ENCODE assay signal across 24 mouse cellular contexts in the genomic region with DNA sequence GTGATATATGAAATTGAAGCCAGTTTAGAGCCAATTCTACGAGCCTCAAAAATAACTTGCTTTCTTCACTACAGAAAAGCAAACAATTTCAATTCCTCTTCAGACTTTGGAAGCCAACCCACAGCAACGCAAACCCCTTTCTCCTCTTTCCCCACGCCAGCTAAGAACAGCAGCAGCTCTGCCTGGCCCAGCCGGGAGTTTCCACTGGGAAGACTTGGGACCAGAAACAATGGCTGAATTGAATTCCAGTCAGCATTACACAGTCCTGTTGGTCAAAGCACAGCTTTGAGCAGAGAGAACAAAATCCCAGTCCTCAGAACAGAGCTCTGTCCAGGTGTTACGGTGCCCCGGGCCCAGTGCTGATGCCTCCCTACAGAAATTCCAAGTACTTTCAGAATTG. TPM values are rescaled to one million over a fixed set of nuclear protein-coding genes. Genes with fewer than 3 reads are reported as not detected.
DNase-seq lines count a peak whose midpoint lies in the region; ATAC-seq and TF ChIP-seq lines count a peak whose summit lies in the region.
"Had no signal": no experiment of that assay in that cellular context is flagged by ENCODE, and none has a peak within 500 bp of the region (broad histone marks: within the 10 kb centered on the region; RNA-seq: fewer than 3 reads in every experiment).

No protein-coding gene starts in this region.

- H3K27ac ChIP-seq in layer of hippocampus, adult 2 months = peak overlapping the region; percentile 79
- no peak overlapping the region for H3K27ac ChIP-seq in ES-Bruce4 (ENCODE audit: insufficient read depth, low read length)
- H3K27ac ChIP-seq in embryonic facial prominence, embryonic 14.5 days (replicated peaks; ENCODE audit: low read depth, low read length) = peak overlapping the region; percentile 6; the same call in 1 of the 2 replicates
- H3K27ac ChIP-seq: forebrain, embryonic 12.5 days; hindbrain, embryonic 12.5 days; limb, embryonic 12.5 days; liver, embryonic 13.5 days; midbrain, embryonic 15.5 days; neural tube, embryonic 15.5 days had no signal

- no peak for TF ChIP-seq CTCF in layer of hippocampus, adult 2 months (conservative IDR thresholded peaks at IDR 0.05)
- no peak for TF ChIP-seq CTCF in ES-Bruce4 (IDR thresholded peaks at IDR 0.05; ENCODE audit: low read depth, low read length)

- peak; percentile 13 for DNase-seq in embryo, embryonic 11 days
- DNase-seq in embryo, embryonic 10 days (ENCODE audit: low spot score) = no peak
- no peak for DNase-seq in layer of hippocampus, adult 2 months (ENCODE audit: low spot score in 2 of 2)
- no peak for DNase-seq in layer of hippocampus, adult 18-20 months (ENCODE audit: low spot score in 2 of 2)
- DNase-seq in embryonic facial prominence, embryonic 14.5 days (ENCODE audit: low spot score) = no peak
- no peak for DNase-seq in cerebellum, postnatal 14 days
- DNase-seq in layer of hippocampus, adult 8-10 months (ENCODE audit: low spot score in 2 of 2) = no peak
- DNase-seq: cerebellum, postnatal 25 days; heart, postnatal 14 days; kidney, adult 8-10 months; kidney, postnatal 14 days; layer of hippocampus, adult 9-11 months; liver, embryonic 13.5 days; lung, embryonic 14.5 days; right cerebral cortex, postnatal 14 days; spleen, adult 18-20 months; thymus, postnatal 36 days had no signal

- WGBS in embryonic facial prominence, embryonic 14.5 days = 55% methylated on average over 6 of the region's 6 CpGs

- no peak for ATAC-seq in embryonic facial prominence, embryonic 14.5 days (ENCODE audit: low read depth)
- ATAC-seq: midbrain, embryonic 15.5 days had no signal

- no peaks in the 10 kb centered on the region for H3K9me3 ChIP-seq in ES-Bruce4 (replicated peaks; ENCODE audit: control insufficient read depth, insufficient read depth, low read length, poor library complexity, severe bottlenecking)
- no peaks in the 10 kb centered on the region for H3K9me3 ChIP-seq in embryonic facial prominence, embryonic 14.5 days (ENCODE audit: control insufficient read depth, low read length)
- H3K9me3 ChIP-seq: forebrain, embryonic 12.5 days; heart, embryonic 12.5 days; hindbrain, embryonic 12.5 days; limb, embryonic 12.5 days; liver, embryonic 13.5 days; midbrain, embryonic 15.5 days; neural tube, embryonic 15.5 days had no signal

- no peak for TF ChIP-seq POLR2A in ES-Bruce4 (IDR thresholded peaks at IDR 0.05; ENCODE audit: insufficient read depth, low read length)

- peak overlapping the region; percentile 2; the same call in 1 of the 2 replicates for H3K4me3 ChIP-seq in layer of hippocampus, adult 2 months
- H3K4me3 ChIP-seq in ES-Bruce4 (ENCODE audit: low read depth, low read length) = no peak overlapping the region
- H3K4me3 ChIP-seq in embryonic facial prominence, embryonic 14.5 days (ENCODE audit: low read depth, low read length) = no peak overlapping the region
- H3K4me3 ChIP-seq: forebrain, embryonic 12.5 days; heart, embryonic 12.5 days; hindbrain, embryonic 12.5 days; limb, embryonic 12.5 days; liver, embryonic 13.5 days; midbrain, embryonic 15.5 days; neural tube, embryonic 15.5 days had no signal

- H3K36me3 ChIP-seq in ES-Bruce4 (ENCODE audit: control insufficient read depth, insufficient read depth, low read length, poor library complexity, severe bottlenecking) = no peaks in the 10 kb centered on the region
- peaks cover 17% of the 10 kb centered on the region for H3K36me3 ChIP-seq in embryonic facial prominence, embryonic 14.5 days (ENCODE audit: control insufficient read depth, insufficient read depth, low read length)

- H3K27me3 ChIP-seq in ES-Bruce4 (ENCODE audit: control insufficient read depth, insufficient read depth, low read length, poor library complexity, severe bottlenecking) = no peaks in the 10 kb centered on the region
- H3K27me3 ChIP-seq in embryonic facial prominence, embryonic 14.5 days (replicated peaks; ENCODE audit: control insufficient read depth, insufficient read depth, low read length) = no peaks in the 10 kb centered on the region
- H3K27me3 ChIP-seq: forebrain, embryonic 12.5 days; heart, embryonic 12.5 days; hindbrain, embryonic 12.5 days; limb, embryonic 12.5 days; liver, embryonic 13.5 days; midbrain, embryonic 15.5 days; neural tube, embryonic 15.5 days had no signal

- peaks cover 3% of the 10 kb centered on the region for H3K4me1 ChIP-seq in ES-Bruce4 (ENCODE audit: control insufficient read depth, insufficient read depth, low read length)
- H3K4me1 ChIP-seq in embryonic facial prominence, embryonic 14.5 days (ENCODE audit: control insufficient read depth, insufficient read depth, low read length) = no peaks in the 10 kb centered on the region
- H3K4me1 ChIP-seq: heart, embryonic 12.5 days; limb, embryonic 12.5 days; liver, embryonic 13.5 days; midbrain, embryonic 15.5 days; neural tube, embryonic 15.5 days had no signal

- no peak overlapping the region for H3K9ac ChIP-seq in ES-Bruce4 (ENCODE audit: low read depth, poor library complexity, severe bottlenecking)
- H3K9ac ChIP-seq in embryonic facial prominence, embryonic 14.5 days (ENCODE audit: low read depth, low read length) = no peak overlapping the region
- H3K9ac ChIP-seq: forebrain, embryonic 12.5 days; heart, embryonic 12.5 days; hindbrain, embryonic 12.5 days; limb, embryonic 12.5 days; liver, embryonic 13.5 days; lung, embryonic 14.5 days; midbrain, embryonic 15.5 days; neural tube, embryonic 15.5 days had no signal

- H3K4me2 ChIP-seq in embryonic facial prominence, embryonic 14.5 days (ENCODE audit: low read depth, low read length) = no peak overlapping the region
- H3K4me2 ChIP-seq: forebrain, embryonic 12.5 days; heart, embryonic 12.5 days; hindbrain, embryonic 12.5 days; limb, embryonic 12.5 days; liver, embryonic 13.5 days; lung, embryonic 14.5 days; midbrain, embryonic 15.5 days; neural tube, embryonic 15.5 days had no signal

- TF ChIP-seq EP300 in ES-Bruce4 (IDR thresholded peaks at IDR 0.05; ENCODE audit: insufficient read depth, low read depth, low read length) = 0 out of 2 replicates have a peak, but pooled peaks have one; percentile 26

RNA-seq across cellular contexts. Expression of gene Acap2, which starts 59.1 kb away (rescaled TPM):
- total RNA-seq in layer of hippocampus, adult 2 months (2021) = 100 to 1,000 TPM; 140 to 148 TPM
- 100 to 1,000 TPM; 132 to 138 TPM for total RNA-seq in layer of hippocampus, adult 18-20 months (2021)
- polyA plus RNA-seq in ES-Bruce4 (2011; ENCODE audit: insufficient read depth, insufficient read length, low read depth, missing spikeins) = 35.1 and 39.0 TPM in 2 replicates
- polyA plus RNA-seq in embryonic facial prominence, embryonic 14.5 days (2014; fragmentation: Nextera tagmentation; extraction: Ambion mirVana) = 26.3 and 27.2 TPM in 2 replicates
- 100 to 1,000 TPM; 117 to 144 (median 132) TPM for total RNA-seq in layer of hippocampus, adult 8-10 months (2022)
